ENCODE assay signal across 30 mouse cellular contexts in genomic region chr11:57812212-57812611, GRCm38 (mm10). TPM values are rescaled to one million over a fixed set of nuclear protein-coding genes. Genes with fewer than 3 reads are reported as not detected.
DNase-seq lines count a peak whose midpoint lies in the region; ATAC-seq lines count a peak whose summit lies in the region.
"Had no signal": no experiment of that assay in that cellular context is flagged by ENCODE, and none has a peak within 500 bp of the region (broad histone marks: within the 10 kb centered on the region; RNA-seq: fewer than 3 reads in every experiment).

No protein-coding gene starts in this region.

- peaks cover 78% of the 10 kb centered on the region for H3K36me3 ChIP-seq in megakaryocyte, embryonic 14.5 days (replicated peaks; ENCODE audit: low read length)
- peaks cover 45% of the 10 kb centered on the region for H3K36me3 ChIP-seq in liver, embryonic 12.5 days

- peaks cover 64% of the 10 kb centered on the region for H3K4me1 ChIP-seq in megakaryocyte, embryonic 14.5 days
- peaks cover 42% of the 10 kb centered on the region for H3K4me1 ChIP-seq in liver, embryonic 12.5 days
- H3K4me1 ChIP-seq: embryonic facial prominence, embryonic 10.5 days; forebrain, embryonic 10.5 days; midbrain, embryonic 10.5 days; neural tube, embryonic 15.5 days had no signal

- peak overlapping the region; percentile 37 for H3K4me2 ChIP-seq in liver, embryonic 12.5 days
- H3K4me2 ChIP-seq: limb, embryonic 12.5 days; neural tube, embryonic 15.5 days had no signal

- H3K4me3 ChIP-seq in megakaryocyte, embryonic 14.5 days (replicated peaks): peak overlapping the region; percentile 83
- no peak overlapping the region for H3K4me3 ChIP-seq in liver, embryonic 12.5 days
- H3K4me3 ChIP-seq: embryonic facial prominence, embryonic 10.5 days; forebrain, embryonic 10.5 days; heart, adult 2 months; layer of hippocampus, adult 2 months; limb, embryonic 12.5 days; midbrain, embryonic 10.5 days; neural tube, embryonic 15.5 days had no signal

- WGBS in liver, embryonic 12.5 days (ENCODE audit: insufficient replicate concordance): 79% methylated on average over 8 of the region's 8 CpGs

- H3K27ac ChIP-seq in liver, embryonic 12.5 days: peak overlapping the region; percentile 88
- H3K27ac ChIP-seq: embryonic facial prominence, embryonic 10.5 days; forebrain, embryonic 10.5 days; heart, adult 2 months; hindbrain, postnatal 0 days; layer of hippocampus, adult 2 months; limb, embryonic 12.5 days; midbrain, embryonic 10.5 days; neural tube, embryonic 15.5 days had no signal

- DNase-seq in c-Kit-positive CD71-positive TER-119-positive erythroid progenitor cells, embryonic 14.5 days (ENCODE audit: low spot score): peak; percentile 45
- DNase-seq in cerebellum, adult 18-20 months: no peak
- DNase-seq in embryo, embryonic 10.5 days (ENCODE audit: low spot score): no peak
- DNase-seq in ovary, postnatal 36 days (ENCODE audit: low spot score): no peak
- DNase-seq: adrenal gland, adult 8-10 months; cerebellum, adult 9-10 months; gastrocnemius, postnatal 25 days; heart, adult 2 months; kidney, postnatal 25 days; layer of hippocampus, postnatal 36 days; lung, adult 2 months; spleen, adult 18-20 months; thymus, postnatal 36 days had no signal

- peaks cover 2% of the 10 kb centered on the region for H3K27me3 ChIP-seq in megakaryocyte, embryonic 14.5 days (replicated peaks)
- H3K27me3 ChIP-seq in liver, embryonic 12.5 days (replicated peaks): peaks cover 4% of the 10 kb centered on the region; the same call in 1 of the 2 replicates
- H3K27me3 ChIP-seq: neural tube, embryonic 15.5 days had no signal

- H3K9ac ChIP-seq in liver, embryonic 12.5 days: peak overlapping the region; percentile 43; the same call in 1 of the 2 replicates
- H3K9ac ChIP-seq: limb, embryonic 12.5 days; neural tube, embryonic 15.5 days had no signal

- 0 out of 2 replicates have a peak, but pooled peaks cover 3% of the 10 kb centered on the region for H3K9me3 ChIP-seq in megakaryocyte, embryonic 14.5 days
- no peaks in the 10 kb centered on the region for H3K9me3 ChIP-seq in liver, embryonic 12.5 days (replicated peaks)
- H3K9me3 ChIP-seq: embryonic facial prominence, embryonic 10.5 days; forebrain, embryonic 10.5 days; limb, embryonic 12.5 days; midbrain, embryonic 10.5 days; neural tube, embryonic 15.5 days had no signal

- no peak for ATAC-seq in megakaryocyte, adult 5-6 weeks (ENCODE audit: poor library complexity, severe bottlenecking)
- ATAC-seq in liver, embryonic 12.5 days: peak; percentile 94
- ATAC-seq in megakaryocyte progenitor cell, adult 5-6 weeks (replicated peaks; ENCODE audit: poor library complexity): peak; percentile 69
- ATAC-seq: activated CD4-positive, CD25-positive, alpha-beta regulatory T cell, adult 4 months; hindbrain, postnatal 0 days; intestine, postnatal 0 days had no signal

RNA-seq across cellular contexts. Expression of gene Sap30l, which starts 10.8 kb away (rescaled TPM):
- polyA plus RNA-seq in megakaryocyte, embryonic 14.5 days (2012; ENCODE audit: insufficient read depth, low replicate concordance): 87.1 and 100 TPM in 2 replicates
- total RNA-seq in megakaryocyte, adult 5-6 weeks (2015): 23.2 and 25.0 TPM in 2 replicates
- total RNA-seq in megakaryocyte, adult 5-6 weeks (2017): 17.1 and 18.6 TPM in 2 replicates
- polyA plus RNA-seq in liver, embryonic 12.5 days (2016; fragmentation: Nextera tagmentation; extraction: Ambion mirVana): 9.2 and 10.0 TPM in 2 replicates
- total RNA-seq in megakaryocyte progenitor cell, adult 5-6 weeks (2015): 19.0 and 22.6 TPM in 2 replicates
- total RNA-seq in megakaryocyte progenitor cell, adult 5-6 weeks (2017): 16.5 and 17.0 TPM in 2 replicates

RNA-seq across cellular contexts. Expression of gene Hand1, which starts 20.4 kb away (rescaled TPM):
- polyA plus RNA-seq in megakaryocyte, embryonic 14.5 days (2012; ENCODE audit: insufficient read depth, low replicate concordance): not detected in 2 replicates
- not detected in 2 replicates for total RNA-seq in megakaryocyte, adult 5-6 weeks (2015)
- not detected in 2 replicates for total RNA-seq in megakaryocyte, adult 5-6 weeks (2017)
- 1.6 and 3.0 TPM in 2 replicates for polyA plus RNA-seq in liver, embryonic 12.5 days (2016; fragmentation: Nextera tagmentation; extraction: Ambion mirVana)
- not detected in 2 replicates for total RNA-seq in megakaryocyte progenitor cell, adult 5-6 weeks (2015)
- not detected in 2 replicates for total RNA-seq in megakaryocyte progenitor cell, adult 5-6 weeks (2017)
- total RNA-seq: gastrocnemius, postnatal 25 days; heart, adult 2 months; hindbrain, postnatal 0 days; layer of hippocampus, adult 2 months; layer of hippocampus, postnatal 36 days; left cerebral cortex, postnatal 10 days had no signal
- polyA plus RNA-seq: activated CD4-positive, CD25-positive, alpha-beta regulatory T cell, adult 4 months; C2C12; forebrain, embryonic 10.5 days; heart, adult 2 months; hindbrain, embryonic 11.5 days; hindbrain, postnatal 0 days; kidney, embryonic 14.5 days; lung, adult 2 months; midbrain, embryonic 10.5 days; neural tube, embryonic 15.5 days had no signal
